Mouse (Mus musculus) liver (tissue): Measurements from ENCODE around the gene Car5a.

Source experiments
- DNase-seq: peaks from one replicate; pipeline ENCODE4 v3.0.0-alpha.2; 2020; ENCODE audit warnings: mixed read lengths

Car5a gene

DNA sequence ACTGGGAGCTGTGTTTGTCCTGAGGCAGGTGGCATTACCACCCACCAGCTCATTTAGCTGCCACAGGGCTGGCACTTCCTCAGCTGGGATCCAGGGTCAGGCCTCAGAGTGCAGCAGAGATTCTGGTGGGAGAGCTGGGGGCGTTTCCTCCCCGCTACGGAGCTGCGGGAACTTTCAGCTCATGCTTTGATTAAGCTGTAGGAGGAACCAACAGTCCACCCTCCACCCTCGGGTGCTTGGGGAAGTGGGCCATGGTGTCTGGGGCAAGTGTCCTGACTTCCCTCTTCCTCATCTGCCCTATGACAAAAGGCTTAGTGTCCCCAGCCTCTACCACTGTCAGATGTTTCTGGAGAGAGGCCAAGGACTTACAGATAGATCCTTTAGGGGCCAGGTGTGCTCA, 67.5 kb downstream of the Car5a start:
- no peak for DNase-seq

DNA sequence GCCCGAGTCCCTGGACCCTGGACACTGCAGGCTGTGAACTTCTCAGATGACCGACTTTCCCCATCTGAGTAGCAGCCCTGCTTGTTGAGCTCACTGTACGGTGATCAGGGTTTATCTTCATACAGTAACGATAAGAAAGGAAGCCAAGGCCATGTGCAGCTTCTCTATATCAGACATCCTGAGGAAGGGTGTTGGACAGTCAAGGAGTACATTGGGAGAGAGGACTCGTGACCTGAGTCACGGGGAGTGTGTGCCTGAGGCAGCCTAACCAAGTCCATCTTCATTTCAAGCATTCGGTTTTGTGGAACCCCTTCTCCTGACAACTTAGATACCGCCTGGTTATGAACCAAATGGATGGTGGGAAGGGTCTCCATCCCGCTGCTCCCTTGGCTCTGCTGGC, 69.2 kb downstream of the Car5a start:
- DNase-seq, result no peak

DNA sequence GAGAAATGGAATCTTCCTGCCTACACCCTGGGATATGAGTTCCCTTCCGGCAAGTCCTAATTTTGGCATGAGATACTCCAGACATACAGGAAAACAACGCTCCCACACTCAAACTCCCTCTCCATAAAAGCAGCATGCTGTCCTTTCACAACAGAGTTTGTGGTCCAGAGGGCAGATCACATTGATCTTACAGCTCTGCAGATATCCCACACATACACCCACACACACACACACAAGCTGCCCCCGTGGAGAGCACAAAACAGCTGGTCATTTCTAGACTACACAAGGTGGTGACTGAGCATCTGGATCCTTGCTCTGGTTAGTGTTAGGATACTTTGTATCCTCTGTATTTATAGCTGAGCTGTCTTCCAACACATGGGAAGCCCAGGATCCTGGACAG, 69.7 kb downstream of the Car5a start:
- DNase-seq, result no peak

DNA sequence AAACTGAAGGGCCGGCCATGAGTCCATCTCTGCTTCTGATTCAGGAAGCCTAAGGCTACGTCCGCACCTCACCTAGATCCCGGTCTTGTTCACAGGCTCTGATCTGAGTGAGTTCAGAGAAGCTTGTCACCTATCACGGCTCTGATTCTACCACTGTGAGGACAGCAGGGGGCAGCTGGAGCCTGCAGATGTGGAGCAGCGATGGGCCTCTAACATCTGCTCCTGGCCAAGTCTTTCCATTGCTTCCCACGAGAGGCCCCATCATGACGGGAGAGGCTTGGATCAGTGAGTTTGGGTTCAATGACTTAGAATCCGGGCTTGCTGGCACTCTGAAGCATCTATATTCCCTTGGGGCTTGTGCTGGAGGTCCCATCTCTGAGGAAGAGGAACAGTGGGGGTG, 70.7 kb downstream of the Car5a start:
- DNase-seq, result peak; percentile 72

DNA sequence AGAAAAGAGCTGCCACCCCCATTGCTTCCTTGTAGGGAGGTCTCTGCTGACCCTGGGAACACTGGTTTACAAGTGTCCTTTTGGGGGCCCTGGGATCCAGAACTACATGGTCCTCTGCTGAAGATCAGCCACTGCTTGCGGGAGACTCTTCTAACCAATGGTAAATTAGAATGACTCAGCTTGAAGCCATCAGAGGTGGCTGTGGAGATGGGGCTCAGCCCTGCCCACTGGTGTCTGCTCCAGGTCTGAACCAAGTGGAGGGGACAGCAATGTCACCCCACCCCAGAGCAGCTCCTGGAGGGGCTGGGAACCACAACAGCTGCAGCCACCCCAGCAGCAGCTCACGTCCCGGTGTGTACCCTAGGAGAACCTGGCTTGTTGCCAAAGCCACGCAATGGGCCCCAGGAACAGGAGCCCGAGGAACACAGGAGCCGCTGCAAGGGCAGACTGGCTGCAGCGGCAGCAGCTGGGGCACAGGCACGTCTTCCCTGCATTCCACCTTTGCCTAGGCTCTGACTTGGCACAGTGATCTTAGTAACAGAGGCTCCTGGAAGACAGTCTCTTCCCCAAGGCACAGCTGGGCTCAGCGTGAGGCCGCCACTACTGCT, 72.8 kb downstream of the Car5a start:
- DNase-seq, result peak; percentile 39

DNA sequence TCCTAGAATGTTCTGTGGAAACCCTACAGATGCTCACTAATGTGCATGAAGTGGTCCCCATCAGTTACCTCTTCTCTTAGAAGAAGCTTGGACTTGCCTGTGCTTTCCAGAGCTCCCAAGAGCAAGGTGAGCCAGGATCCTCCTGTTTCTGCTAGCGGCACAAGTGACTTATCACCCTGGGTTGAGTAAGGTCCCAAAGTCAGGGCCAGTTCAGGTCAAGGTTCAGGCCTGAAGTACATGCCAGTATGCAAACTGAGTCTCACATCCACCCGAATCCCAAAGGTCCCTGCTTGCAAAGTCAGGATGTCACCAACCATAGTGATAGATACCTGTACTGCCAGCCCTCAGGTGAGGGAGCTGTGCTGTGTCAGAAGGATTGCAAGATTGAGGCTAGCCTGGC, 74.5 kb downstream of the Car5a start:
- no peak for DNase-seq

DNA sequence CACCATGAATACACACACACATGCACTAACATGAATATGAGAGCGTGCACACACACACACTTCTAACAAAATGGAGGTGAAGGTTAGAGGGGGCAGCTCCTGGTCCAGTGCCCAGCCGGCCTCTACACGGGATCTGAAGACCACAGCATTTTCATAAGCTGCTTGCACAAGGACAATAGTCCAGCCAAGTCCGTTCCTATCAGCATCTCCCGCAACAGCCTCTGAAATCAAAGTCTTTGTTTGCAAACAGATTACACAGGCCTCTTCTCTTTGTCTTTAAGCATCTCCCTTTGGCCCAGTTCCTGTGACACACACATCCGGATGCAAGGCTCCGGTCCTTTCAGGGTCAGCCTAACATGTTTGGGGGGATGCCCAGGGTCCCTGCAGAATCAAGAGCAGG, 75.8 kb downstream of the Car5a start:
- DNase-seq, result no peak

DNA sequence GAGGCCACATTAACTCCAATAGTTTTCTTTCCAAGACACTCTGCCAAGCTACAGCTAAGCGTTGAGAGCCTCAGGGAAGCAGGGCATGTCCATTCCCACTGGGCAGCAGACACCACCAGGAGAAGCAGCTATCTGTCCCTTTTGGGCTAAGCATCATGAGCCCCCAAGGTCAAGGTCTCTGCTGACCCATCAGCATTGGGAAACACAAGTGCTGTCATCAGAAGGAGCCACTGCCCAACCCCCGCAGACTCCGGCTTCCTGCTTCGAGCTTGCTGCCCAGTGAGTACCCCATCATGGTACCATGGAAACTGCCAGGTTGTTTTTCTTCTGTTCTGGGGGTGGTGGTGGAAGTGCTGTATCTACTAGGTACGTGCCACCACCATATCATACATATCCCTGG, 76.5 kb downstream of the Car5a start:
- DNase-seq, result no peak
